Mouse (Mus musculus): ENCODE measurements around the gene Zcchc24.

DNA sequence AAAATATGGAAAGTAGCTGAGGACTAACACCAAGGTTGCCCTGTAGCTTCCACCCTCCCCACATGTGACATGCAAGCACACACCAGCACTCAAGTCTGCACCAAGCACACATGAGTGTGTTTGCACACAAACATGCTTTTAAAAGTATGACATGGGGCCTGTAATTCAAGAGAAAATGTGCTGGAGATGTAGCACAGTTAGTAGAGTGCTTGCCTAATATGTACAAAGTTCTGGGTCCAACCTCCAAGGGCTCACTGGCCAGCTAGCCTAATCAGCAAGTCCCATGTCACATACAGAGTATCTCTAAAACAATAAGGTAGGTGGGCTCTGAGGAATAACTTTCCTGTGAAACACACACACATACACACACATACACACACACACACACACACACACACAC is 45.3 kb upstream of the Zcchc24 start:
- no peak for TF ChIP-seq POLR2A (IDR thresholded peaks at IDR 0.05; ENCODE audit: insufficient read length, low read depth)
- no peak for TF ChIP-seq USF1 (IDR thresholded peaks at IDR 0.05; ENCODE audit: low read depth)
- TF ChIP-seq TCF12 (IDR thresholded peaks at IDR 0.05; ENCODE audit: insufficient read depth, poor library complexity, severe bottlenecking), result no peak
- TF ChIP-seq MYOG (IDR thresholded peaks at IDR 0.05; ENCODE audit: control insufficient read depth in 1 of 3, insufficient read depth in 1 of 3, insufficient read length in 2 of 3, low read depth in 2 of 3), result no peak
- no peak for TF ChIP-seq MYOD1 (IDR thresholded peaks at IDR 0.05; ENCODE audit: control insufficient read depth in 1 of 3, insufficient read length in 2 of 3, low read depth in 2 of 3)
- no peak for TF ChIP-seq E2F4 (IDR thresholded peaks at IDR 0.05; ENCODE audit: insufficient read depth)
- TF ChIP-seq POLR2AphosphoS2 (IDR thresholded peaks at IDR 0.05; ENCODE audit: insufficient read length, low read depth), result no peak
- no peak for TF ChIP-seq MAX (IDR thresholded peaks at IDR 0.05; ENCODE audit: low read depth)
- TF ChIP-seq CEBPB (IDR thresholded peaks at IDR 0.05; ENCODE audit: insufficient read depth, poor library complexity, severe bottlenecking), result no peak
- TF ChIP-seq REST (IDR thresholded peaks at IDR 0.05; ENCODE audit: insufficient read depth, insufficient read length), result no peak
- TF ChIP-seq TCF3 (IDR thresholded peaks at IDR 0.05; ENCODE audit: insufficient read length, low read depth), result no peak
